Mouse (Mus musculus): ENCODE data around the gene Cracr2b. TPM values are rescaled to one million over a fixed set of nuclear protein-coding genes. Genes with fewer than 3 reads are reported as not detected.

Cracr2b gene
- total and polyA plus RNA-seq, 3 experiments, result 0.73 to 6.9 TPM; not detected in 1

GRCm38 (mm10) chr7:141468522-141469211 lies 7.8 kb downstream of the Cracr2b start:
- DNase-seq (ENCODE audit: low read depth, low spot score), result peak; percentile 95
- H3K9me3 ChIP-seq (replicated peaks; ENCODE audit: insufficient read depth, low read length), result no peaks in the 10 kb centered on the region
- no peaks in the 10 kb centered on the region for H3K27me3 ChIP-seq (ENCODE audit: control insufficient read depth in 1 of 2, insufficient read depth in 2 of 2, low read length in 2 of 2)
- H3K9ac ChIP-seq (ENCODE audit: control insufficient read depth, low read depth, low read length, poor library complexity, severe bottlenecking), result peak overlapping the region; percentile 88
- peaks cover 8 to 29% of the 10 kb centered on the region in 2 experiments for H3K4me1 ChIP-seq (ENCODE audit: control insufficient read depth in 1 of 2, insufficient read depth in 2 of 2, low read length in 2 of 2)
- peak overlapping the region; percentile 87 to 97 for H3K4me3 ChIP-seq (ENCODE audit: control insufficient read depth in 1 of 2, insufficient read depth in 1 of 2, low read depth in 2 of 2, low read length in 2 of 2)
- peak overlapping the region; percentile 92 for H3K27ac ChIP-seq (ENCODE audit: control insufficient read depth, low read depth, low read length)
- peaks cover 0 to 12% of the 10 kb centered on the region in 2 experiments; a peak in 2 of 4 replicates for H3K36me3 ChIP-seq (ENCODE audit: control insufficient read depth in 1 of 2, insufficient read depth in 2 of 2, low read length in 2 of 2)
- TF ChIP-seq SIN3A (IDR thresholded peaks at IDR 0.05; ENCODE audit: low read length) (peak; percentile 69), MAX (IDR thresholded peaks at IDR 0.05; ENCODE audit: low read length) (peak; percentile 73), CTCF (IDR thresholded peaks at IDR 0.05 in 2 of 3, conservative IDR thresholded peaks at IDR 0.05 in 1 of 3; ENCODE audit: control insufficient read depth in 1 of 3, insufficient read depth in 1 of 3, low read depth in 2 of 3, low read length in 3 of 3, poor library complexity in 1 of 3, severe bottlenecking in 1 of 3) (peak; percentile 34 to 48 (median 40)), RCOR1 (IDR thresholded peaks at IDR 0.05; ENCODE audit: low read depth, low read length) (peak; percentile 40; the same call in 1 of the 2 replicates), ETS1 (IDR thresholded peaks at IDR 0.05; ENCODE audit: low read depth, low read length) (peak; percentile 93), MYC (IDR thresholded peaks at IDR 0.05; ENCODE audit: low read depth, low read length) (peak; percentile 85), MAFK (IDR thresholded peaks at IDR 0.05; ENCODE audit: borderline replicate concordance, low read depth, low read length) (no peak), EP300 (IDR thresholded peaks at IDR 0.05; ENCODE audit: low read depth in 1 of 2, low read length in 2 of 2) (peak; percentile 74 to 75), RAD21 (IDR thresholded peaks at IDR 0.05; ENCODE audit: low read depth, low read length) (no peak), MXI1 (IDR thresholded peaks at IDR 0.05; ENCODE audit: low read depth, low read length) (peak; percentile 60), GATA1 (IDR thresholded peaks at IDR 0.05; ENCODE audit: low read depth, low read length) (peak; percentile 49), TAL1 (IDR thresholded peaks at IDR 0.05; ENCODE audit: low read length) (peak; percentile 78), POLR2A (IDR thresholded peaks at IDR 0.05; ENCODE audit: control insufficient read depth in 1 of 2, insufficient read depth in 1 of 2, low read depth in 1 of 2, low read length in 2 of 2, poor library complexity in 1 of 2) (peak in 1 of 2 experiments; percentile 64; a peak in 1 of 4 replicates), TCF12 (IDR thresholded peaks at IDR 0.05; ENCODE audit: low read depth, low read length) (peak; percentile 1; the same call in 1 of the 2 replicates), NELFE (IDR thresholded peaks at IDR 0.05; ENCODE audit: low read depth, low read length) (peak; percentile 63), ELF1 (IDR thresholded peaks at IDR 0.05; ENCODE audit: low read depth, low read length) (no peak), JUND (IDR thresholded peaks at IDR 0.05; ENCODE audit: low read depth, low read length) (peak; percentile 94), POLR2AphosphoS5 (IDR thresholded peaks at IDR 0.05; ENCODE audit: borderline replicate concordance, low read depth, low read length) (no peak)
- H3K79me2 ChIP-seq (ENCODE audit: control insufficient read depth, insufficient read depth, low read length, poor library complexity), result peaks cover 18% of the 10 kb centered on the region

- H3K9ac ChIP-seq (ENCODE audit: control insufficient read depth, low read depth, low read length, poor library complexity, severe bottlenecking), result peak overlapping the region; percentile 65
- H3K4me1 ChIP-seq (ENCODE audit: control insufficient read depth in 1 of 2, insufficient read depth in 2 of 2, low read length in 2 of 2), result peaks cover 8 to 35% of the 10 kb centered on the region in 2 experiments
- H3K27ac ChIP-seq (ENCODE audit: control insufficient read depth, low read depth, low read length), result peak overlapping the region; percentile 92
Measured at GRCm38 (mm10) chr7:141469352-141469751, 8.5 kb downstream of the Cracr2b start.

More at GRCm38 (mm10) chr7:141469352-141469751, 8.5 kb downstream of the Cracr2b start:
- Histone ChIP-seq H3K27me3 (ENCODE audit: control insufficient read depth in 1 of 2, insufficient read depth in 2 of 2, low read length in 2 of 2) (no peaks in the 10 kb centered on the region), H3K36me3 (ENCODE audit: control insufficient read depth in 1 of 2, insufficient read depth in 2 of 2, low read length in 2 of 2) (peaks cover 0 to 18% of the 10 kb centered on the region in 2 experiments; a peak in 2 of 4 replicates), H3K4me3 (ENCODE audit: control insufficient read depth in 1 of 2, insufficient read depth in 1 of 2, low read depth in 2 of 2, low read length in 2 of 2) (peak overlapping the region; percentile 39 to 87), H3K79me2 (ENCODE audit: control insufficient read depth, insufficient read depth, low read length, poor library complexity) (peaks cover 25% of the 10 kb centered on the region), H3K9me3 (replicated peaks; ENCODE audit: insufficient read depth, low read length) (no peaks in the 10 kb centered on the region)
- no peak for DNase-seq (ENCODE audit: low read depth, low spot score)
- no peak for TF ChIP-seq MAZ (IDR thresholded peaks at IDR 0.05; ENCODE audit: low read depth, low read length)
- TF ChIP-seq RCOR1 (IDR thresholded peaks at IDR 0.05; ENCODE audit: low read depth, low read length), result no peak
- no peak for TF ChIP-seq BHLHE40 (IDR thresholded peaks at IDR 0.05; ENCODE audit: borderline replicate concordance, low read depth, low read length)
- no peak for TF ChIP-seq MYB (IDR thresholded peaks at IDR 0.05; ENCODE audit: low read depth, low read length)
- TF ChIP-seq ELF1 (IDR thresholded peaks at IDR 0.05; ENCODE audit: low read depth, low read length), result no peak
- TF ChIP-seq KAT2A (conservative IDR thresholded peaks at IDR 0.05; ENCODE audit: low read depth, low read length), result no peak
